Mouse (Mus musculus): ENCODE measurements around the gene Ankrd24. TPM values are rescaled to one million over a fixed set of nuclear protein-coding genes. Genes with fewer than 3 reads are reported as not detected.
"Not testable (repeated sequence)": the region's sequence is repeated elsewhere in the genome, so short reads cannot be mapped to it uniquely, and the experiment has no call there.

Gene Ankrd24
- total RNA-seq, 2 experiments from 2014 or later = 19.2 to 19.7 TPM

GRCm38 (mm10) chr10:81644162-81644561, 15.8 kb downstream of the Ankrd24 start:
- no peak for DNase-seq

DNA sequence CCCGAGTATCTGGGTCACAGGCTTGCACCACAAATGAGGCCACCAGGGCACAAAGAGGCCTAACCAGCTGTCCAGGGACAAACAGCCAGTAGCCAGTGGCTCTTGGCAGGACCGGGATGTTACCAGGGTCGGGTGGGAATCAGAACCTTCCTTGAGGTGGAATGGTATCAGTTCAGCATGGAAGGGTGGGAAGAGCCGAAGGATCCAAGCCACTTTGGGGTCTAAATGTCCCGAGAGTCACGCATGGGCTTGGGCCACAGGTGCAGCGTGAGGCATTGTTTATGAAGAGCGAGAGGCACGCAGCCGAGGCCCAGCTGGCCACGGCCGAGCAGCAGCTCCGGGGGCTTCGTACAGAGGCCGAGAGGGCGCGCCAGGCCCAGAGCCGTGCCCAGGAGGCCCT, 16.4 kb downstream of the Ankrd24 start:
- no peak for DNase-seq

GRCm38 (mm10) chr10:81645391-81645790, 17.1 kb downstream of the Ankrd24 start:
- no peak for DNase-seq

DNA sequence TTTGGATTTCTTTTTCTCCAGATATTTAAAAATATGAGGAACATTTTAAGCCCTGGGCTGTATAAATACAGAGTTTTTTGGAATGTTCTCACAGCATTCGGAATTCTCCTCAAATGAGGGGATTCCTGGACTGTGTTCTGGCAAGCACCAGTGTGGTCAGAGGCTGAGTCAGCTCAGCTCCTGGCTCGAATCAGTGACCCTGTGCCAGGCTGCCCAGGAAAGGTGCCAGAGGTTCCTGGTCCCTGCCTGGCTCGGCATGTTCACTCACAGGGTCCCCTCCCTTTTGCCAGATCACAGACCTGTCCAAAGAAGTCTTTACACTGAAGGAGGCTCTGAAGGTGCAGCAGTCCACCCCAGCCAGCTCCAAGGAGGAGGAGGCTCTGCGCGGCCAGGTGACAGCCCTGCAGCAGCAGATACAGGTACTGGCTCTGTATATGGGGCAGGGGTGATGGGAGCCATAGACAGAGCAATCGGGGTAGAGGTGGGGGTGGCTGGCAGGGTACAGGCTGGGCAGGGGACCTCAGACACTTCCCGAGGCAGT, 17.7 kb downstream of the Ankrd24 start:
- peak; percentile 57 to 68 for DNase-seq

DNA sequence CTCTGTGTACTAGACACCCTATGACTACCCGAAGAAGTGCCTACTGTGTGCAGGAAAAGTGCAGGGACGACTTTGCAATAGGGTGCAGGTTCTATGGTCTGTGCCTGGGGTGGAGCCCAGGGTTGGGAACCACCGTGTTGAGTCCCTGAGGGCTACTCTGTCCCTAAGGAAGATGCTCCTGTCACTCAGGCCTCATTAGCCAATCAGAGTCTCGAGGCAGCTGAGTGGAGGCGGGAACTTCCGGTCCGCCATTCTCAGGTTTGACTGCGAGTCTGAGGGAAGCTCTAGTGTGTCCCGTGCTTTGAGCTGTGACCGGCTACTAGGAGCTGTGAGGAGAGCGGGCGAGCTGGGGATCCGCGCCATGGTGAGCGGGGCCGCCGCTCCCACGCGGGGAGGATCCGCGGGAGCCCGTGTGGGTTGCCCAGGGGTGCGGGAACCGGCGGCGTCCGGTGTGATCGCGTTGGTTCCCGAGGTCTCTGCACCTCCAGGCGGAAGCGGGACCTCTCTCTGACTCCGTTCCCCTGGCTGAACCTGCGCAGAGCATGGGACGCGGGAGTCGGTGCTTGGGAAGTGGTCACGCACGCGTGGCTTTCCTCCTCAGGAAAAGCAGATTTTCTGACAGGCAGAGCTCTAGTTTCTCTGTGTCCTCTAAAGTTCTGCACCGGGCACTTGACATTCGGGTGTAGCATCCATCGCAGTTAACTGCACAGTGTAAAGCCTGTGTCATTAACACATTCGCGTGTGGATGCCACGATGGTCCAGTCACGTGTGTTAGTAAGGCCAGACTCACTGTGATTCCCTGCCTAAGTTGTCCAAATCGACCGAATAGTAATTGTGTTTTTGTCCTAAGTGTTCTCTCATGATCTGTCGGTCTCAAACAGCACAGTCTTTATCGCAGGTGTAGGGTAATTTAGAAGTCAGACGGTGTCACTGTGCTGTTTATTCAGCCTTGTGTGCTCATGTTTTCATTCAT, 20.7 kb downstream of the Ankrd24 start, which contains the start of gene Gm10778:
TSS of gene Gm10778 (plus strand) at position 257 of the 973 bp plus-strand sequence.
- peak; percentile 86 to 89 for DNase-seq

GRCm38 (mm10) chr10:81655178-81655577, 26.8 kb downstream of the Ankrd24 start:
- no peak for DNase-seq

DNA sequence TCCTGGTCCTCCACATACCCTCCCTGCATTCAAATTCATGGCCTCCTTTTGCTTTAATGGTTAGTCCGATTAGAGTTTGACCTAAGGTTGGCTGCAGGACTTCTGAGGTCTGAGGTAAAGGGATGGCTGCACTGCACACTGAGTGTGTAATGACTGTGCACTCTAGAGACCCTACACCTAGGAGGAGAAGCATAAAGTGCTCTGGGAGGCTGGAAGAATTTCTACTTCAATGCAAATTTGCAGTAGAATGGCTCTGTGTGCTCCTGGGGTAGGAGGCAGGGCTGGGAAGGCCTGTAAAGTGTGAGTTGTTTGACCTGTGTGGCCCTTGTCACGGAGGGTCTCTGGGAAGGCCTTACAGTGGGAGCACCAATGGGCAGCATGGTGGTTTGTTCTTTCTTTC, 27.8 kb downstream of the Ankrd24 start:
- no peak for DNase-seq

DNA sequence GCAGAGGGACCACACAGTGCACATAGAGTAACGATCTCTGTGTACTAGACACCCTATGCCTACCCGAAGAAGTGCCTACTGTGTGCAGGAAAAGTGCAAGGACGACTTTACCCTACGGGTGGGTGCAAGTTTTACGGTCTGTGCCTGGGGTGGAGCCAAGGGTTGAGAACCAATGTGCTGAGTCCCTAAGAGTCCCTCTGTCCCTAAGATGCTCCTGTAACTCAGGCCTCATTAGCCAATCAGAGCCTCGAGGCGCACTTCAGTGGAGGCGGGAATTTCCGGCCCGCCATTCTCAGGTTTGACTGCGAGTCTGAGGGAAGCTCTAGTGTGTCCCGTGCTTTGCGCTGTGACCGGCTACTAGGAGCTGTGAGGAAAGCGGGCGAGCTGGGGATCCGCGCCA, 58.8 kb downstream of the Ankrd24 start:
- not testable (repeated sequence) for DNase-seq

Other genes starting within 250 kb of the Ankrd24 start
- gene Dohh, start 244.1 kb upstream of the Ankrd24 start, total RNA-seq (2021) = 10 to 100 TPM; 48.9 to 54.0 TPM
- 1 to 10 TPM; 1.1 to 1.7 TPM for gene Gm48551, start 244.1 kb upstream of the Ankrd24 start, total RNA-seq (2021)
- 1 to 10 TPM in 1 of 2 experiments, not detected in 1; 1.5 TPM for gene Gm48552, start 239.5 kb upstream of the Ankrd24 start, total RNA-seq (2021)
- 1 to 10 TPM; 1.2 to 1.6 TPM for gene Smim24, start 235.5 kb upstream of the Ankrd24 start, total RNA-seq (2021)
- 100 to 1,000 TPM in 1 of 2 experiments, 10 to 100 TPM in 1; 93.2 to 114 TPM for gene Nfic, start 172.9 kb upstream of the Ankrd24 start, total RNA-seq (2021)
- 1 to 10 TPM in 1 of 2 experiments, under 1 TPM in 1; 0.20 to 1.2 TPM for gene Celf5, start 145.8 kb upstream of the Ankrd24 start, total RNA-seq (2021)
- gene Ncln, start 132.1 kb upstream of the Ankrd24 start, total RNA-seq (2021) = 100 to 1,000 TPM; 123 to 125 TPM
- 1 to 10 TPM; 1.1 to 1.2 TPM for gene S1pr4, start 128.4 kb upstream of the Ankrd24 start, total RNA-seq (2021)
- 1 to 10 TPM; 1.0 to 1.3 TPM for gene Gna15, start 104.3 kb upstream of the Ankrd24 start, total RNA-seq (2021)
- gene Gna11, start 83.3 kb upstream of the Ankrd24 start, total RNA-seq (2021) = 10 to 100 TPM; 79.2 to 84.2 TPM
- gene Aes, start 69.1 kb upstream of the Ankrd24 start, total RNA-seq (2021) = 1,000 to 10,000 TPM in 1 of 2 experiments, 100 to 1,000 TPM in 1; 897 to 1,114 TPM
- gene Tle2, start 54.0 kb upstream of the Ankrd24 start, total RNA-seq (2021) = 10 to 100 TPM; 30.1 to 65.0 TPM
- gene Tle6, start 27.5 kb upstream of the Ankrd24 start, total RNA-seq (2021) = 10 to 100 TPM; 19.2 to 38.3 TPM
- 1 to 10 TPM in 1 of 2 experiments, under 1 TPM in 1; 0.70 to 1.1 TPM for gene BC025920, start 22.3 kb upstream of the Ankrd24 start, total RNA-seq (2021)
- 10 to 100 TPM; 17.6 to 20.8 TPM for gene Sirt6, start 743 bp upstream of the Ankrd24 start, total RNA-seq (2021)
- 1 to 10 TPM; 2.7 to 3.5 TPM for gene Gm10778, start 20.5 kb downstream of the Ankrd24 start, total RNA-seq (2021)
- gene Zfp433, start 76.3 kb downstream of the Ankrd24 start, total RNA-seq (2021) = 1 to 10 TPM; 5.1 to 5.7 TPM
- gene Gm3055, start 142.6 kb downstream of the Ankrd24 start, total RNA-seq (2021) = 1 to 10 TPM; 2.3 to 2.8 TPM
- 1 to 10 TPM; 1.6 to 2.1 TPM for gene Gm4767, start 183.6 kb downstream of the Ankrd24 start, total RNA-seq (2021)
- gene Gm32687, start 235.4 kb downstream of the Ankrd24 start, total RNA-seq (2021) = 1 to 10 TPM; 1.4 to 1.9 TPM

Measured in adrenal gland, postnatal 36 days (tissue).